Mouse (Mus musculus): Measurements from ENCODE around the gene Acp7.
A peak's percentile ranks its signal among the peaks of the same experiment; 100 is the strongest.
"Not testable (repeated sequence)": the region's sequence is repeated elsewhere in the genome, so short reads cannot be mapped to it uniquely, and the experiment has no call there.

Gene Acp7

DNA sequence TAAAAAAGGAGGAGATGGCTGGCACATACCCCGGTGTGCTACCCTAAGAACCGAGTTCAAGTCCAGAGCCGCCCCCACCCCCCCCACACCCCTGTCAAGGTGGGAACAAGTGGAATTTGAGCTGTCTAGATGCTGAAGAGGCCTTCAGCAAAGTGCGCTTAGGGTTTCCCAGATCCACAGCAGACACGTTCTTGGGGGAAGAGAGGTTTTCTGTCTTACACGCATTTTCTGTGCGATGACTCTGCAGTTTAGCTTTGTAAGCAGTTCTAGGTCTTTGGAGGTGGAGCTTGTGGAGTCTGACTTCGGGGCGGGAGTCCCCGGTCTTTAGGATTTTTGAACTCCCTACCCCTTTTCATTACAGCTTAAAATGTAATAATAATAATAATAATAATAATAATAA is at the start of gene Acp7:
Gene Acp7 (minus strand): TSS at position 260 of the 400 bp plus-strand sequence.
- DNase-seq (ENCODE audit: extremely low read depth, insufficient read length, low spot score) = no peak

DNA sequence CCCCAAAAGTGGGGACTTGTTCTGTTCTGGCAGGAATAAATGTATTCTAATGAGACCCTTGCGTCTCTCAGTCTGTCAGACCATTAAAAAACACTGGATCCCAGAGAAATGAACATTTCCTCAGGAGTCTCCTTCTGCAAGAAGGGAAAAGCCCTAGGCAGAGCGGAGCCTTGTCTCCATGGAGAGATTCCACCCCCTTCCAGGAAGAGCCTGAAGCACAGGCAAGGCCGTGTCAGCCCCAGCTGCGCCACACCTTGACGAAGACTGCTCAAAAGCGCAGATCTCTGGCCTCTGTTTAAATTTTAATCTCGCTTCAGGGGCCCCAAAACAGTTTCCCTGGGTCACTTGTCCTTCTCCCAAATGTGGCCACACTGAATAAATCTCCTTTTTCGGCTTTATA is 46.5 kb upstream of the Acp7 start:
- no peak for DNase-seq (ENCODE audit: extremely low read depth, insufficient read length, low spot score)

DNA sequence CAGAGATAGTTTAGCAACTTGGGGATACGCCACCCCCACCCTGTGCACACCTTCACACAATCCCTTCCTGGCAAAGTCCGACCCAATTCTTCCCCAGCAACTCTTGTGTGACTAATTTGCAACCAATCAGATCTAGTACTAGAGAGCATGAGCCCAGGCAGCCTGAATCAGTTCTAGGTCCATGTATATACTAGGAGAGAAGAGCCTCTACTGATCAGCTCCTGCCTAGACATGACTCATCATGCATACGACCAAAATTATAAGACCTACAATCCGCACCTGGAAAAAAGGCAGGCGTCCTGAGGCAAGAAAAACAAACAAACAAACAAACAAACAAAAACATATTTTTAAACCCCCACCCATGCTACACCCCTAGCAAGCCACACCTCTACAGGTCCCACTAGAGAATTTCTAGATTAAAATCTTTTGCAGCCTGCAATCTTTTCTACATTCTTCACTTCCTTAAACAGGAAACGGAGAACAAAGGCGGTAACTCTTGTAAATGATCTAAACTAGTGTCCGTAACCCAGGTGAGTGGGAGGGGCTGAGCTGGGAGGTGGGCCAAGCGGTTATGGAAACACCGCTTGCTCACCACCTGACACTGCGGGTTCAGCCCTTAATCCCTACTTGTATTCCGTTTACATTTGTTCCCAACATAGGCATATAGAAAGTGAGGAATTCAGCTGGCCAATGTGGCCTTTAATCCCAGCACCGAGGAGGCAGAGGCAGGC is 45.8 kb upstream of the Acp7 start:
- no peak for DNase-seq (ENCODE audit: extremely low read depth, insufficient read length, low spot score)

DNA sequence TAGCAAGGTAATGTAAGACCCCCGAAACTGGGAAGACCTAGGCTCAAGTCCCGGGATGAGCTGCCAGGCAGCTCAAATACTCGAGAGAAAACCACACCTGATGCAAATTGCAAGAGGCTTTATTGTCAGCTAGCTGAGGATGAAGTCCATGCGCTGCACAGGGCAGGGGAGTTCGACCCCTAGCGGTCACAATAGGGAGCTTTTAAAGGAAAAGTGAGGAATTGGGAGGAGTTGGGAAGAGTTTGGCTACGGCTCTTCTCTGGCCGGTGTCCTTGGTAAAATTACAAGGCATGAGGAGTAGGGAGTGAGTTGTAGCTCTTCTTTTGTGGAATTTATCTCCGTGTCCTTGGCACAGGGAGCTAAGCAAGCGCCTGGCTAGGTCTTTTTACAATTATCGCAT is 44.6 kb upstream of the Acp7 start:
- DNase-seq (ENCODE audit: extremely low read depth, insufficient read length, low spot score) = no peak

DNA sequence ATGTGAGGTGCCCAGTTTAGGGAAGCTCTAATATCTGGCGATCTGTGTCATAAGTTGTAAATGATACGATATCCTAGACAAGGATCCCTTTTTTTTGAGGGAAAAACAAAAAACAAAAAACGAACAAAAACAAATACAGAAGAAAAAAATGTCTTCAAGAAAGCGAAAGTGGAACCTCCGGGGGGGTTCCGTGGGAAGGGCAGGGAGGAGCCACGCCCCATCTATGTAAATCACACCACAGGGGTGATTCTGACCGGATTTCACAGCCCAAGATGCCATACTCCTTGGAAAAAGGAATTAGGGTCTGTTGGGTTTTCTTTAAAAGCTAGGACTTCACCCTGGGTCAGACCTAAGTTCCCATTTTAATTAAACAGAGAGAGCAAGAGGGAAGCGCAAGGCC is 43.9 kb upstream of the Acp7 start:
- DNase-seq (ENCODE audit: extremely low read depth, insufficient read length, low spot score) = no peak

DNA sequence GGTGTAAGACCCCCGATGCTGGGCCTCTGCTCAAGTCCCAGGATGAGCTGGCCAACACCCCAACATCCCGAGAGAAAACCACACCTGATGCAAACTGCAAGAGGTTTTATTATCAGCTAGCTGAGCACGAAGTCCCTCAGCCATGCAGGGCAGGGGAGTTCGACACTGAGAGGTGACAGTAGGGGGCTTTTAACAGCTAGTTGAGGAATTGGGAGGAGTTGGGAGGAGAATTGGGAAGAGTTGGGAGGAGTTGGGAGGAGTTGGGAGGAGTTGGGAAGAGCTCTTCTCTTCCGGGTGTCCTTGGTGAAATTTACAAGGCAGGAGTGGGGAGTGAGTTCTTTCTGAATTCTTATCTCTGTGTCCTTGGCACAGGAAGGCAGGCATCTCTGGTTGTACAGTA is 41.7 kb upstream of the Acp7 start:
- DNase-seq (ENCODE audit: extremely low read depth, insufficient read length, low spot score) = not testable (repeated sequence)

DNA sequence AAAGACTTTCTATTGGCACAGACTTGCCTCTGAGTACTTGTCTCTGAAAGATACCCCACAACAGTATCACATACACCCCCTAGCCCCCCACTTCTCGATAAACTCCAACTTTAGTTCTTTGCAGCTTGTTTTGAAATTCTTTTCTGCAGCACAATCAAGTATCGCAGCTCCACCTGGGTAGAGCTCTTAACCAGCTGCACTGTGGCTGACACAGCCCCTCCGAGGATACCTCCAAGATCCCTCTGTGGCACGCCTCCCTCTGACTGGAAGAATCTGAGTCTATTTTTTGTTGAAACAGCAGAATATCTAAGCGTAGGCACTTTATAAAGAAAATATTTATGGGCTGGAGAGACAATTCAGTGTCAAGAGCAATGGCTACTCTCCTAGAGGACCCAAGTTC is 41.1 kb upstream of the Acp7 start:
- no peak for DNase-seq (ENCODE audit: extremely low read depth, insufficient read length, low spot score)

DNA sequence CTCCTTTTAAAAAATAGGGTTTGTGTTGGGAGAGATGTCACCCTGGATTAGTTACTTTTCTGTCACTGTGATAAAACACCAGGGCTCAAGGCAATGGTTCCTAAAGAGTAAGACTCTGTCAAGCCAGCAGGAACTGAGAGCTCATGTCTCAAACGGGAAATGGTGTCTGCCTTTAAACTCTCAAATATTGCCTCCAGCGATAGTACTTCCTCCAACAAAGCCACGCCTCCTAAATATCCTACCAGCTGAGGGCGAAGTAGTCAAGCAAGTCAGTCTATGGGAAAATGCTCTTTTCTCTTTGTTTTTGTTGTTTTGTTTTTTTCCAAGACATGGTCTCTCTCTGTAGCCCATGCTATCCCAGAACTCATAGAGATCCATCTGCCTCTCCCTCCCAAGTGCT is 40.0 kb upstream of the Acp7 start:
- no peak for DNase-seq (ENCODE audit: extremely low read depth, insufficient read length, low spot score)

DNA sequence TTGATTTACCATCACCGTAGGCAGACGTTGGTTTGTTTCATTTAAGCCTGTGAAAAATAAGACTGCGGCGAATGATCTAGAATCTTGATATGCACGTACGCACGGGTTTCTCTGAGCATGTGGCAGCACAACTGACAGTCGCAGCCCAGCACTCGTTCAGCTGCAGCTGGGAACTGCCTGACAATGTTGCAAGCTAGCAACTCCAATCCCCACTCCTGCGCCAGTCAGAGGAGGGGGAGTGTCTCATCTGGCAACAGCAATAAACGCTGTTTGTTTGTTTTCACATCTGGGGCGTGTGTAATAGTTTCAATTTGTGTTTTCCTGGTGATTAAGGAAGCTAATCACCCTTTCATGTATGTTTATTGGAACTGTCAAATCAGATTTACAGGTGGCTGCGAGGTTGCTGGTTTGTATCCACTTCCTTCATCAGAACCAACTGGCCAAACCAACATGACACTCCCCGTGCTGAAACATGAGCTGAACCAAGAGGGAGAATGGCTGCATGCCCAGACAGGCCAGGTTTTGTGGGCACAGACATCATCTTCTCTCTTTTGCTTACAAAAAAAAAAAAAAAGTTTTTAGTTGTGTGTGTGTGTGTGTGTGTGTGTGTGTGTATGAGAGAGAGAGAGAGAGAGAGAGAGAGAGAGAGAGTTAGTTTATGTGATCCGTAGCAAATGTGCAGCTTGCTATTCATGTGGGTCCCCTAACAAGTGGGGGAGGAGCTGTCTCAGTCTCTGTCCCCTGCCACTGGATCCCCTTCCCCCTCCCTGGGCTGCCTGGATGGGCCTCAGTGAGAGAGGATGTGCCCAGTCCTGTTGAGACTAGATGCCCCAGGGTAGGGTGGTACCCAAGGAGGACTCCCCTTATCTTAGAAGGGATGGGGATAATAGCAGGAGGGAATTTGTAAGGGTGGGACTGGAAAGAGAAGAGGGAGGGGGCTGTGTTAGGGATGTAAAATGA is 34.8 kb upstream of the Acp7 start:
- peak; percentile 45 for DNase-seq (ENCODE audit: extremely low read depth, insufficient read length, low spot score)

DNA sequence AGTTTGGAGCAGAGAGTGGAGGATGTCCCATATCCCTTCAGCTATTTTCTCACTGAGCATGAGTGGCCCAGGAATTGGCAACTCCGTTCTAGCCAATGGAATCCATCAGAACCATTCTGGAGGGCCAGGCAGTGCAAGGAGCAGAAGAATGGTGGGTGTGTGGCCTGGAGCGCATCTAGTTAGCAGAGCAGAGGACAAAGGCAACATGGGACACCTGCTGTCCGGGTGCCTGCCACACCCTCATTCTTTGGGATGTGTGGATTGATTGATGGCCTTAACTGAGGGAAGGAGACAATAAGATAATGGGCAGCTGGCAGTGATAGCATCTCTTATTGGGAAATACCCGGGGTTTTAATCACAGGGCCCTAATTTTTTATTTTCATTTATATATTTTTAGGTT is 25.3 kb upstream of the Acp7 start:
- no peak for DNase-seq (ENCODE audit: extremely low read depth, insufficient read length, low spot score)

DNA sequence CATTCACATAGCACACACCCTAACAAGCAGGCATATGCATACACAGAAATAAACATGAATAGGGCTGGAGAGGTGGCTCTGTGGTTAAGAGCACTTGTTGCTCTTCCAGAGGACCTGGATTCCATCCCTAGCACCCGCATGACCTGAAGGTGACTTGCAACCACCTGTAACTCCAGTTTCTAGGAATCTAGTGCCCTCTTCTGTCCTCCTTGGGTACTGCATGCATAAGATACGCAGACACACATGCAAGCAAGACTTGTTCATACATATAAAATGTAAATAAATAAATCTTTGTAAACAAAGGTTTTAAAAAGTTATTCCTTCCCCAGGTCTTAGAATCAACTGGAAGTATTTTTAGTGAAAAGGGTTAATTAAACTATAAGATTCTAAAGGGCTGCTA is 20.0 kb upstream of the Acp7 start:
- DNase-seq (ENCODE audit: extremely low read depth, insufficient read length, low spot score) = no peak

DNA sequence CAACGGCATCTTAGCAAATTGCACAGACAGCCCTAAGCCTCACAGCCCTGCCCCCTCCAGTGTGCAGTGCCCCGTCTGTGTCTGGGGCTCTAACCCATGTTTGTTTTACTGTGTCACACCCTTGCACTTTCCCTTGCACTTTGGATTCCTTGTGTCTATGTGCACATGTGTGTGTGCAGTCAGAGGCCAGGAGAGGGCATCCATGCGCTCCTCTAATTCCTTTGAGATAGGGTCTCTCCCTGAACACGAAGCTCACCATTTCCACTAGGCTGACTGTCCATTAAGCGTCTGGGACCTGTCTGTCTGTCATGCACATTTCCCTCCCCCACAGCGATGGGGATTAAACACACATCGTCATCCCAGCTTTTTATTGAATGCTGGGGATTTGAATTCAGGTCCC is 15.9 kb upstream of the Acp7 start:
- no peak for DNase-seq (ENCODE audit: extremely low read depth, insufficient read length, low spot score)

DNA sequence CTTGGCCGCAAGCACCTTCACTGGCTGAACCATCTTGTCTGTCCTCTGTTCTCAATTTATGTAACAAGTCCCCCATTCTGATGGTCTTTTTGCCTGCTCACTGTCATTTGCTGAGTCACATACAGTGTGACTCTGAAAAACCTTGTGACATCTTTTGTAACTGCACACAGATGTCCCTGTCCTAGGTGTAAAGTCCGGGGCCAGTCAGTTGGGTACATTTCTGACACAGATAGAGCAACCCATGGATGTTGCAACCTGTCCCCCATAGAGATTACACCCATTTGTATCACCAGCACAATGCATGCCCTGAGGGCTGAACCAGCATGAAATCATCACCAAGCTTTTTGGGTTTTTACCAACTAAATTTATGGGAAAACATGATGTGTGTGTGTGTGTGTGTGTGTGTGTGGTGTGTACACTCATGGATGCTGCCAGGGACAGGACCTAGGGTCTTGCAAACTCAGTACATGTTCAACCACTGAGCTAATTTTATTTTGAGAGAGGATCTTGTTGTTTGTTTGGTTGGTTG is 14.9 kb upstream of the Acp7 start:
- DNase-seq (ENCODE audit: extremely low read depth, insufficient read length, low spot score) = no peak

DNA sequence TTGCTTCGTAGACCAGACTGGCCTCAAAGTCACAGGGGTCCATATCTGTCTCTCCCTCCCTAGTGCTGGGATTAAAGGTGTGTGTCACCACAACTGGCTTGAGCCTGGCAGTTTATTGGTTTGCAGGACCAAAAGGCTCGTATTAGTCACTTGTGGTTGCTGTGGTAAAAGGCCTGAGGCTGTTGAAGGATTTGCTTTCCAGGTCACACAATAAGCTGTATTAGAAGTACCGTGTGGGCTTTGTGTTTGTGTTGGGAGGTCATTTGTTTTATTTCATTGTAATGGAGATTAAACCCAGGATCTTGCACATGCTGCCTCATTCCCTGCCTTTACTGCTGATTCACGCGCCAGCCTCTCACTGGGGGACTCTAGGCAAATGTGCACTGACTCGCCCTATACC is 14.2 kb upstream of the Acp7 start:
- DNase-seq (ENCODE audit: extremely low read depth, insufficient read length, low spot score) = peak; percentile 45

DNA sequence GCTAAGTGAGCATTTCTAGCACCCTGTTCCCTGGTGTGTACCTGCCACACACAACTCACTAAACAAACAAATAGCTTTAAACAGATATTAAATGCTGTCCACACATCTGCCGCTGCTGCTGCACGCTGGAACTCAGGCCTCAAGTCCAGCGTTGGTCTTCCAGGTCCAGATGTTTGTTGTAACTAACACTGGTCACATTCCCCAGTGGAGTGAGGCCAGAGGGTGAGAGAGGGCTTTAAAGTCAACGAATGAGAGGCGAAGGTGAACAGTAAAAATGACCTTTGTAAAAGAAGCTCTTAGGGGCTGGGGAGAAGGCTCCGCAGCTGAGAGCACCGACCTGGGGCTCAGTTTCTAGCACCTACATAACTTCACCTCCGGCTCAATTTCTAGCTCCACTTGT is 10.4 kb upstream of the Acp7 start:
- no peak for DNase-seq (ENCODE audit: extremely low read depth, insufficient read length, low spot score)

DNA sequence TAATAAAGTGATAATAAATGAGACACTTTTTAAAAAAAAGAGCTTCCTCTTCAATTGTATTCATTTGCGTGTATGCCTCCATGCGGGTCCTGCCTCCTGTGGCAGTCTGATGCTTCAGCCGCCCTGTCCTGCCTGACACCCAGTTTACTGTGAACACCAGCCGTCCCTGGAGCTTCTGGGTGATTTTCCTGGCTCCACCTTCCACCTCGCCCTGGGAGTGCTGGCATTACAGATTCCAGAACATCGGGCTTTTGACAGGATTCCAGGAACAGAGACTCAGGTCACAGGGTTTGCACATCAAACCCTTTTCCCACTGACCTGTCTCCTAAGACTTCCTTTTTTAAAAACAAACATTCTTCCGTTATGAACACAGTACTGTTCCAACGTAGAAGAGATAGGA is 6.4 kb upstream of the Acp7 start:
- no peak for DNase-seq (ENCODE audit: extremely low read depth, insufficient read length, low spot score)

DNA sequence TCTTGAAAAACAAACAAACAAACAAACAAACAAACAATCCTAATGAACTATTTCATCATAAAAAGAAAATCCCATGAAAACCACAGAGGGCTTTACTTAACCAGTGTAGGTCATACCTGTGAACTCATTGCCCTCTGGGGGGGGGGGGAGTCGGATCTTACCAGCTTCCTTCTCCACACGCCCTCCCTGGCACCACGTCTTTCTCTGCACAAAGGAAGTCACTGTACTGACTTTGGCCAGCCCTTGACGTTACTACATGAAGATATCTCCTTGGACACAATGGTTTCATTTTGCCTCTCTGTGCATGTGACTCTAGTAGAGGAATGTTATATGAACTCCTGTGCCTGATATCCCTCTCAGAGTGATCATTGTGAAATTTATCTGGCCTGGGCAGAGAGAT is 3.0 kb upstream of the Acp7 start:
- DNase-seq (ENCODE audit: extremely low read depth, insufficient read length, low spot score) = no peak

DNA sequence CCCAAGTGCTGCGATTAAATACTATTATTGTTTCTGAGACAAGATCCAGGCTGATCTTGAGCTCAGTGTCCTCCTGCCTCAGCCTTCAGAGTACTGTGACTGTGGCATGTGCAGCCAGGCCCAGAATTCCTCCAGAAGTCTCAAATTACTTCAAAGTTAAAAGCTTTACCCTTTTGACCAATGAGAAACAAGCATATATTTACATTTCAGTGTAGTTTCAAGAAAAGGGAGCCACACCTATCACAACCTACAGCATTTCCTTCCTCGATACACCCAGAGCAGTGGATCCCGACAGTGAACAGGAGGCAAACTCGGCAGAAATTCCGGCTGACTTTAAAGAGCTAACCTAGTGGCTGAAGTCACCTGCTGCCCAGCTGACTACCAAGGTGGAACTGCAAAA is 6.3 kb downstream of the Acp7 start:
- DNase-seq (ENCODE audit: extremely low read depth, insufficient read length, low spot score) = no peak

DNA sequence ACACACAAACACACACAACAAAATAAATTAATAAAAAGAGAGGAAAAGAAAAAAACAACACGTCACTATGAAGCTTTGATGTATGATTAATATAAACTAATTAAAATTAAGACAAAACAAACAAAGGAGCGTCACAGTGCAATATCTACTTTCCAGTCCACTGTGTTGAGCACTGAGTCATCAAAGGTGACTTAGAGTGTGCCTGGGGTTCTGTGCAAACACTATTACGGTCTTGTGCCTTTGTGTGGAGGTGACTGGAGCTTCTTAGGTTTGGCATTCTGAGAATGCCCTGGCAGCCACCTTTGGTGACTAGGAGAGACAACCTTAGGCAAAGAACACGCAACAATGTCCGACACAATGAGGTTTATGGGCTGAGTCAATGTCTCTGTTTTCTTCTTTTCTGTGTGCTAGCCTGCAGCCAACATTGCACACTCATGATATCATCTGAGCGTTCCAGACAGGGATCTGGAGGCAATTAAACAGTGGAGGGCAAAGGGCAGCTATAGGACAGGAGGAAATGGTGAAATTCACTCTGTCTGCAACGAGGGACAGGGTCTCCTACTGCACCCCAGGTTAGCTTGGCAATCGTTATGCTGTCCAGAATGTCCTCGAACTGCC is 11.9 kb downstream of the Acp7 start:
- DNase-seq (ENCODE audit: extremely low read depth, insufficient read length, low spot score) = no peak

DNA sequence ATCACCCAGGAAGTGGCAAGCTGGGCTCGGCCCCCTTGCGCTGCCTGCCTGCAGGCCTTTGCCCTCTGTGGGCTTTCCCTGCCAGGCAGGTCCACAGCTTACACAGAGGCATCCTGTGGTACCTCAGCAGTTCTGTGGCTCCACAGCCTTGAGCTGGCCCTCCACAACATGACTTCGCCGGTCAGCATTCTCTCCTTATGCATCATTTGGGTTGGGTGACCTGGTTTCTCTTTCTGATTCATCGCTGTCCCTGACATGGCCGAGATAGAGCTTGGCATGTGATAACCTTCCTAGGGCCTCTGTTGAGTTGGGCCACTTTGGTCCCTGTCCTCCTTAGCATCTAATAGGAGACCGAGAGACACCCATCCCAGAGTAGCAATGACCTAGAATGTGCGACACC is 25.2 kb downstream of the Acp7 start:
- peak; percentile 36 for DNase-seq (ENCODE audit: extremely low read depth, insufficient read length, low spot score)

DNA sequence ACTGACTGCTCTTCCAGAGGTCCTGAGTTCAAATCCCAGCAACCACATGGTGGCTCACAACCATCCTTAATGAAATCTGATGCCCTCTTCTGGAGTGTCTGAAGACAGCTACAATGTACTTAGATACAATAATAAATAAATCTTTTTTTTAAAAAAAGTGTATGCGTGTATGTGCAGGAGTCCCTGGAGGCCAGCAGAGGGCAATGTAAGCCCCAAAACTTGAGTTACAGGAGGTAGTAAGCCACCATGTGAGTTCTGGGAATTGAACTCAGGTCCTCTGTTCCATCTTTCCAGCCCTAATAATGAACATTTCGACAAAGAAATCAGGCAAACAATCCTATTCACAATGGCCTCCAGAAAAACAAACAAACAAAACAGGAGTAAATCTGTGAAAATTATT is 27.3 kb downstream of the Acp7 start:
- not testable (repeated sequence) for DNase-seq (ENCODE audit: extremely low read depth, insufficient read length, low spot score)
